ENCODE assay signal across 7 mouse cellular contexts in the genomic region with DNA sequence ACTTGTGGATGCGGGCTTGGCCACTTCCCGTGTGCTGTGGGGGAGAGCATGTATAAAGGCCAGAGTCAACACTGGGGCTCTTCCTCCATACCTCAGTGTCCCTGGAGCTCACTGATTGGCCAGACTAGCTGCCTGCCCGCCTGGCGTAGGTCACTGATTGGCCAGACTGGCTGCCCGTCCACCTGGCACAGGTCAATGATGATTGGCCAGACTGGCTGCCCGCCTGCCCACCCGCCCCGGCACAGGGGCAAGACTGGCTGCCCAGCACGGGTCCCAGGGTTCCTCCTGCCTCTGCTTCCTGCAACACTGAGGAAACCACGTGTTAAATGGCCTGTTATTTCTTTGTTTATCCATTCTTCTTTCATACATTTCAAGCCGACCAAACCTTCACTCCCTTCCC.
A peak's percentile ranks its signal among the peaks of the same experiment; 100 is the strongest.
DNase-seq lines count a peak whose midpoint lies in the region; ATAC-seq and TF ChIP-seq lines count a peak whose summit lies in the region.

No protein-coding gene starts in this region.

- H3K4me1 ChIP-seq in E14TG2a.4 (replicated peaks; ENCODE audit: low read depth, low read length) = peaks cover 72% of the 10 kb centered on the region

- DNase-seq in MN1 (ENCODE audit: low spot score) = peak; percentile 82
- peak; percentile 37 for DNase-seq in gastrocnemius, postnatal 14 days
- peak; percentile 44 to 71 for DNase-seq in kidney, adult 8-10 months
- DNase-seq in lung, postnatal 14 days = peak; percentile 26
- no peak for DNase-seq in thymus, postnatal 10 days (ENCODE audit: low spot score in 2 of 2)

- intact Hi-C loops in gastrocnemius, postnatal 14 days (cut with DNase I; ENCODE audit: low total_unique reads) = no loop called here

- no peaks in the 10 kb centered on the region for H3K9me3 ChIP-seq in E14TG2a.4 (ENCODE audit: low read length)

- no peak for ATAC-seq in megakaryocyte-erythroid progenitor cell, adult 5-6 weeks (replicated peaks; ENCODE audit: low FRiP score, low TSS enrichment, poor library complexity, severe bottlenecking)

- no peak for TF ChIP-seq CTCF in E14TG2a.4 (conservative IDR thresholded peaks at IDR 0.05; ENCODE audit: low read length)

- peaks cover 9% of the 10 kb centered on the region for H3K36me3 ChIP-seq in E14TG2a.4 (ENCODE audit: insufficient read depth, low read length)

- H3K27me3 ChIP-seq in E14TG2a.4 (ENCODE audit: insufficient read depth, low read length) = peaks cover 67% of the 10 kb centered on the region

- H3K4me3 ChIP-seq in E14TG2a.4 (replicated peaks; ENCODE audit: low read length) = 0 out of 2 replicates have a peak overlapping the region, but pooled peaks have one; percentile 3

Comparison
In these comparisons a context has a peak if more than half of its experiments do, and no peak if none do; other contexts are left out.
1. DNase-seq: peak in MN1 (single experiment), gastrocnemius, postnatal 14 days (single experiment), kidney, adult 8-10 months (2 of 2) and lung, postnatal 14 days (single experiment); none in thymus, postnatal 10 days (0 of 2).